In genomic region chr10:66920761-66921684, GRCm38 (mm10) we compare ENCODE assay signal across 8 mouse cellular contexts.
DNase-seq lines count a peak whose midpoint lies in the region; ATAC-seq and TF ChIP-seq lines count a peak whose summit lies in the region.

No protein-coding gene starts in this region.

- no peak; the same call in 1 of the 2 replicates for TF ChIP-seq CTCF in lung, embryonic 14.5 days (IDR thresholded peaks at IDR 0.05; ENCODE audit: low read depth)

- H3K27me3 ChIP-seq in lung, embryonic 14.5 days (ENCODE audit: insufficient read depth, low read length) = no peaks in the 10 kb centered on the region

- 6% methylated on average over 27 of the region's 27 CpGs for WGBS in lung, embryonic 14.5 days

- peak overlapping the region; percentile 17; the same call in 1 of the 2 replicates for H3K4me3 ChIP-seq in lung, embryonic 14.5 days (ENCODE audit: low read depth, low read length)

- no peaks in the 10 kb centered on the region for H3K9me3 ChIP-seq in lung, embryonic 14.5 days (ENCODE audit: low read depth, low read length)

- peak overlapping the region; percentile 53 for H3K4me2 ChIP-seq in lung, embryonic 14.5 days

- peak; percentile 71 for ATAC-seq in frontal cortex, adult (ENCODE audit: low TSS enrichment)
- peak; percentile 89 for ATAC-seq in lung, embryonic 14.5 days (ENCODE audit: insufficient read depth)

- peak; percentile 96 for DNase-seq in MN1 (ENCODE audit: low spot score)
- DNase-seq in cerebellum, adult 8-10 months = peak; percentile 86
- DNase-seq in heart, postnatal 4 days = peak; percentile 99
- DNase-seq in layer of hippocampus, adult 8-10 months (ENCODE audit: low spot score in 2 of 2) = peak; percentile 89 to 93
- DNase-seq in lung, embryonic 14.5 days = peak; percentile 98
- DNase-seq in ovary, adult 18-20 months (ENCODE audit: low spot score) = peak; percentile 91
- peak; percentile 81 for DNase-seq in yolk sac, embryonic 10.5 days (ENCODE audit: low spot score)

- peak overlapping the region; percentile 75 for H3K27ac ChIP-seq in lung, embryonic 14.5 days (ENCODE audit: low read depth)

- H3K9ac ChIP-seq in lung, embryonic 14.5 days = no peak overlapping the region

- no peaks in the 10 kb centered on the region for H3K36me3 ChIP-seq in lung, embryonic 14.5 days (ENCODE audit: insufficient read depth)

- peaks cover 14% of the 10 kb centered on the region for H3K4me1 ChIP-seq in lung, embryonic 14.5 days (ENCODE audit: insufficient read depth)

Comparison
In these comparisons a context has a peak if more than half of its experiments do, and no peak if none do; other contexts are left out.
1. Peak in every context shown above with its lines: DNase-seq, ATAC-seq, H3K4me3 ChIP-seq and H3K27ac ChIP-seq.